Comparison of ENCODE assay signal across 13 mouse cellular contexts in genomic region chr12:70655900-70656544, GRCm38 (mm10).
"Had no signal": no experiment of that assay in that cellular context is flagged by ENCODE, and none has a peak within 500 bp of the region (broad histone marks: within the 10 kb centered on the region; RNA-seq: fewer than 3 reads in every experiment).

No protein-coding gene starts in this region.

- DNase-seq: kidney, adult 18-20 months; kidney, postnatal 25 days; lung, adult 2 months; right cerebral cortex, adult 18-20 months; right cerebral cortex, postnatal 25 days had no signal

- H3K27ac ChIP-seq: kidney, embryonic 15.5 days; left cerebral cortex, adult 2 months; limb, embryonic 10.5 days; liver, embryonic 15.5 days; midbrain, embryonic 12.5 days; neural tube, embryonic 15.5 days had no signal

- H3K27me3 ChIP-seq: kidney, embryonic 15.5 days; liver, embryonic 15.5 days; midbrain, embryonic 12.5 days; neural tube, embryonic 15.5 days had no signal

- H3K9ac ChIP-seq: kidney, embryonic 15.5 days; liver, embryonic 15.5 days; midbrain, embryonic 12.5 days; neural tube, embryonic 15.5 days had no signal

- H3K9me3 ChIP-seq: kidney, embryonic 15.5 days; limb, embryonic 10.5 days; liver, embryonic 15.5 days; midbrain, embryonic 12.5 days; neural tube, embryonic 15.5 days had no signal

- H3K4me2 ChIP-seq: kidney, embryonic 15.5 days; liver, embryonic 11.5 days; liver, embryonic 15.5 days; midbrain, embryonic 12.5 days; neural tube, embryonic 15.5 days had no signal

- H3K4me1 ChIP-seq: liver, embryonic 15.5 days; midbrain, embryonic 12.5 days; neural tube, embryonic 15.5 days had no signal

- H3K4me3 ChIP-seq: kidney, embryonic 15.5 days; left cerebral cortex, adult 2 months; limb, embryonic 10.5 days; liver, embryonic 15.5 days; megakaryocyte, embryonic 14.5 days; midbrain, embryonic 12.5 days; neural tube, embryonic 15.5 days had no signal

- H3K36me3 ChIP-seq: kidney, embryonic 15.5 days; limb, embryonic 10.5 days; liver, embryonic 15.5 days; midbrain, embryonic 12.5 days; neural tube, embryonic 15.5 days had no signal
